Mouse (Mus musculus) mouse trophoblast stem cell (cell line): ENCODE results near the gene Prkag3.

Experiments
- in situ Hi-C, 2 experiments: fragments of 300-500 bp; cut with MseI, MboI; formaldehyde crosslinking; loops; 2 replicates in 1 of 2; 3 replicates in 1 of 2; pipeline ENCODE4 v1.15.1; 2025

The Prkag3 gene

GRCm38 (mm10) chr1:74759773-74760172, 10.8 kb upstream of the Prkag3 start:
- in situ Hi-C loops = loop anchor here (5.0 to 10.0 kb wide), 3 partner anchors 37 to 115 kb away; no protein-coding TSS in a partner anchor

DNA sequence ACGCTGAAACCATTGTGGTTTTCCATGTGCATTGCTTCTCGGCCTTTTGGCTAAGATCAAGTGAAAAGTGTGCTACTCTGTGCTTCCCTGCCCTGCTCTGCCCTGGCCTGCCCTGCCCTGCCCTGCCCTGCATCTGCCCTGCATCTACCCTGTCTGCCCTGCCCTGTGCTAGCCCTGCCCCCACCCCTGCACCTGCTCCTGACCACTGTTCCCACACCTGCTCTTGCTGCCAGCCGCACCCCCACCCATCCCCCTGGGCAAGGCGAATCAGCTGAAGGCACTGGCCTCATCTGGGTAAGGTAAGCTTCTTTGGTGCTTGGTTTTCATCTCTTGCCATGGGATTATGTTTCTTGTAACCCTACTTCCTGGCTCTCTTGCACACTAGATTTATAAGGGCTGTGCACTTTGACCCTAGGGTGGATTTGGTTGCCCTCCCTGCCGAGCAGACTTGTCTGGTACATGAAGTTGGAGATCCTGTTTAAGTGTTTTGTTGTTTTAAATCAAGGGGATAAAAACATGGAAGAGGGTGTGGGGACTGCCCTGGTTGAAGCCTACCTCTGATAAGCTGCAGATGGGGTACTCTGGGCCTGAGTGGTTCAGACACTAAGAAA, 5.3 kb upstream of the Prkag3 start:
- in situ Hi-C loops = loop anchor here in 1 of 2 experiments (10.0 kb wide), 1 partner anchor 109 kb away; no protein-coding TSS in a partner anchor

DNA sequence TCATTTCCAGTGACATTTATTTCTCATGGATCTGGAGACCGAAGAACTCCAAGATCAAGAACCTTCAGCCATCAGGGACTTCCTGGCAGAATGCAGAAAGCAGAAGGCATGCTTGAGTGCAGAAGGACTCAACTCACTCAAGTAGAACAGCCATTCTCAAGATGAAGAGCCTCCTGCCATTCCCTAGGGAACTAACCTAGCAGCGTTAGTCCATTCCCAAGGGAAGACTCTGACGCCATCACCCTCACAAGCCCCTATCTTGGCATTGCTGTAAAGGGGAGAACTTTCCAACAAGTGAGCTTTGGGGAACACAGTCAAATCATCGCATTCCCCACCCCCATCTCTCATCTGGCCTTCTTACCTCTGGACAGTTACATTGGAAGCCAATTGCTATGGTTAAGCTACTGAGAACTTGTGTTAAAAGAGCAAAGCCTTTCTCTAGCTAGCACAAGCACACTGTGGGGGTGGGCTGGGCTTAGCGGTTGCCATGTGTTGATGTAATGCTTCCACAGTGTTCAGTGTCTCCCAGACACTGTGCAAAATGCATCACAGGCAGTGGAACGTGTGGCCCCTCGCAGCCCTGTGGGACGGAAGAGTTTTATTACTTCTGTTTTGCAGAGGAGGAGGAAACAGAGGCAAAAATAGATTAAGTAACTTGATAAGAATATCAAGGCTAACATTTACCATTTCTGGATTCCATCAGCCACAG, 4.4 kb upstream of the Prkag3 start:
- in situ Hi-C loops = loop anchor here in 1 of 2 experiments (10.0 kb wide), 1 partner anchor 109 kb away; no protein-coding TSS in a partner anchor

- in situ Hi-C loops = loop anchor here in 1 of 2 experiments (10.0 kb wide), 1 partner anchor 108 kb away; no protein-coding TSS in a partner anchor
These were observed 3.8 kb upstream of the Prkag3 start for GRCm38 (mm10) chr1:74752833-74753232.

DNA sequence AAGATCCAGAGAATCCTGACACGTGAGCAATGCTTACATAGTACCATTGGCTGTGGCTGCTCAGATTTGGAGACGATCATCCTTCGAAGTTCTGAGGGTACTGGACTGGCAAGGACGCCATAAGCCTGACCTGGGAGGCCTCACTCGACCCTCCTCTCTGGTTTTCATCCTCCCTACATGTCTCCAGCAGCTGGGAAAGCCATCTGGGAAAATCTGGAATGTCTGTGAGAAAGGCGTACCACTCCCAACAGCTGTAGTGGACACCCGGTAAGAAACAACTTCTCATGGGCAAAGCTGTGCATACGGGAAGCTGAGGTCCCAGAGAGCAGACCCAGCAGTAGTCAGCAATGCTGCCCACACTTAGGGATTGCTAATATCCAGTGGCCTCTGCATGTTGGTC, 3.1 kb upstream of the Prkag3 start:
- in situ Hi-C loops = loop anchor here in 1 of 2 experiments (10.0 kb wide), 1 partner anchor 107 kb away; no protein-coding TSS in a partner anchor

DNA sequence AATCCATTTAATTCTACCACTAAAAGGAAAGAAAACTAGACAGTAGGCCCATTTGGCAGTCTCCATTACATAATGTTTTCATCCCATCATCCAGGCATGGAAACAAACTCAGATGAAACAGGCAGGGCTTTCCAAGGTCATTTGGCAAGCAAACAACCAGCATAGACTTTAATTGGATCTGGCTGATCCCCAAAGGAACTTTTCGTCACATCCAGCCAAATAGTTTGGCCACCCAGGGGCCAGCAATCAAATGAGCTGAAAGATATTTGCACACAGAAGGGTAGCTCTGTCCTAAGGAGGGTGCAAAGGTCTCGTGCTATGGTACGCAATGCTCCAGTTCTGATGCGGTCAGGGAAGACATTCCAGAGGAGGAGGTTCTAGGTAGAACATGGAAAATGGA, 1.7 kb upstream of the Prkag3 start:
- in situ Hi-C loops = loop anchor here in 1 of 2 experiments (10.0 kb wide), 1 partner anchor 106 kb away; no protein-coding TSS in a partner anchor

GRCm38 (mm10) chr1:74749301-74749700, 280 bp upstream of the Prkag3 start:
- in situ Hi-C loops = no loop called here

DNA sequence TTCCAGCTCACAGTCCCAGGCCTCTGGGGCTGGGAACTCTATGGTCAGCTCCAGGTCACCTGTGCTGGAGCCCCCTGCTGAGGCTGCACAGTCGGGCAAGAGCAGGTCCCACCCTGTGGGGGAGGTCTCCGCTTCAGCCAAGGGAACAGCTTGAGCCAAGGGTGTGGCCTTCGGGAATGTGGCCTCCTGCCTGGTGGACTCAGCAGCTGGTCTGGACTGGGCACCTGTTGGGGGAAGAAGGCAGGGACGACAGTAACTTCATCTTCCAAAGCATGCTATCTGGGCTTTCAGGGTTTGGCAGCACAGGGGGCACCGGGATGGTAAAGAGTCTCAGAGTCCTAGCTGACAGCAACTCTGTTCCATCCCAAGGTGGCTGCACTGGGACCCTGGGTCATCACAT, 1.7 kb downstream of the Prkag3 start:
- in situ Hi-C loops = no loop called here

DNA sequence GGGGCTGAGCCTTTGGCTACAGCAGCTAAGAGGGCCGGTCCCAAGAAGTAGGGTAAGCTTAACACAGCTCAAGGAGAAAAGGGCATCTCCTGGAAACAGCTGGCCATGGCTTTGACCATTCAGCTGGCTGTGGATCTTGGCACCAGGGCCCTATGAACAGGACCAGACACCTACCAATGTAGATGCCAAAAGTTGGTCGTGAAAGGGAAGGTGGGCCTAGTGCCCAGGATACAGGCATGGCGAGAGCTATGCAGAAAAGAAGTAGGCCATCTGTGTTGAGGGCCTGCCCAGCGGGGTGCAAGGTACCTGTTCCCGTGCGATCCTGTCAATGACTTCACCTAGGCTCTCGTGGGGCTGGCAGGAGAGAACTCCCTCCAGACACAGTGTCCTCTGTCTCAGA, 8.2 kb downstream of the Prkag3 start:
- in situ Hi-C loops = no loop called here

GRCm38 (mm10) chr1:74737500-74737899, 11.5 kb downstream of the Prkag3 start:
- in situ Hi-C loops = no loop called here

GRCm38 (mm10) chr1:74736977-74737376, 12.0 kb downstream of the Prkag3 start:
- in situ Hi-C loops = no loop called here

DNA sequence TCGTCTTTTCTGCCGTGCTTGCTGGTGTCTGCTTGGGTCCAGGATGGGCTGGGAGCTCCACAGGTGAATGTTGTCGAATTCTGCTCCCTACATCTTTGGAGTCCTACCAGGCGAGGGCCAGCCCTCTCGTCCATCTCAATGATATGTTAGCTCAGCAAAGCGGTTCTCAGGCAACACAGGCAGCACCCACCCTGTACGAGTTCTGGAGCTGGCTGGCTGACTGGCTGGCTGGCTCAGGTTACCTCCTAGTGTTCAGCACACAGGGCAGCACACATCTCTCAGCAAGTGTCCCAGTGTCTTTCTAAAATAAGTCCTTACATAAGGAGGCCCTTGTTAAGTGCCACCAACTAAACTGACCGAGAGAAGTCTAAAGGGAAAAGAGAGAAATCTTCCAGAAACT, 20.6 kb downstream of the Prkag3 start:
- in situ Hi-C loops = no loop called here

GRCm38 (mm10) chr1:74726674-74727073, 22.3 kb downstream of the Prkag3 start:
- in situ Hi-C loops = no loop called here

DNA sequence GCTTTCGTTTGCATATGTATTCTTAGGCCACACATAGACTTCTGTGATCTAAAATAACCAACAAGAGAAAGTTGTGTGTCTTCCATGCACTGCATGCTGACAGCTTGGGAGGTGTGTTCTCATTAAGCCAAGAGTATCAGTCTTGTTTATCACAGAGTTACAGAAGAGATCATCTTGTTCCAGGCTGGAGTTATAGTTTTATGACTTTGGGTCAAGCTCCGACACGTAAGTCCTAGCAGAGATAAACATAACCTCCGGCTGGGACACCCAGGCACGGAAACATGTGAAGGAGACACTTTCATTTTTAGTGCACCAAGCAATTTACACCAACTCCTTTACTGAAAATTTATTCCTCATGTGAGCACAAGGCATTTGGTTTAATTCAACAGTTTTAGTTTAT, 22.9 kb downstream of the Prkag3 start:
- in situ Hi-C loops = no loop called here

DNA sequence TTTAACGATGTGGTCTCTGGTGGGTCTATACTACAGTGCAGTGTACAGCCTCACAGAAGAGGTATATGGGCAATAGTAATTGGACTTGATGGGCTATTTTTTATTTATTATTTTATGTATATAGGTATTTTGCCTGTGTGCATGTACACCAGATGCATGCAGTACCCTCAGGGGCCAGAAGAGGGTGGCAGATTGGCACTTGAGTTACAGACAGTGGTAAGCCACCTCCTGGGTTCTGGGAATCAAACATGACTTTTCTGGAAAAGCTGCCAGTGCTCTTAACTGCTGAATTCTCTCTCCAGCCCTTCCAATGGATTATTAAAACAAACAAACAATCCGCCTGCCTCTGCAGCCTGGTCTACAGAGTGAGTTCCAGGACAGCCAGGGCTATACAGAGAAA, 25.3 kb downstream of the Prkag3 start:
- in situ Hi-C loops = loop anchor here in 1 of 2 experiments (5.0 kb wide), 1 partner anchor 39 kb away; no protein-coding TSS in a partner anchor

DNA sequence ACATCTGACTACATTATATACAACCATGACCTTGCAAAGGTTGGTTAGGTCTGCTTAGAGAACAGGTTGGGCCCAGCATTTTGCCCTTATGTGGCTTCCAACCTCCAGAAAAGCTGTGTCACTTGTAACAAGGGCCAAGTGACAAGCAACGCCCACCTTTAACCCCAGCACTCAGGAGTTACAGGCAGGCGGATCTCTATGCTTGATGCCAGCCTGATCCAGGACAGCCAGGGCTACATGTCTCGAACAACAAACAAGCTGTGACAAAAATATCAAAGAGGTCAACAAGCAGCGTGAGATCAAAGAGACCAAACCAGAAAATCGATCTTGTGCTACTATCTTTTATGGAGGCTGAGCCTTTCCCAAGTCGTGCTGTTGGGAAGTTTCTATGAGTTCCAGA, 27.4 kb downstream of the Prkag3 start:
- in situ Hi-C loops = loop anchor here in 1 of 2 experiments (5.0 kb wide), 1 partner anchor 41 kb away; no protein-coding TSS in a partner anchor

GRCm38 (mm10) chr1:74719281-74719680, 29.7 kb downstream of the Prkag3 start:
- in situ Hi-C loops = no loop called here

GRCm38 (mm10) chr1:74718113-74718512, 30.9 kb downstream of the Prkag3 start:
- in situ Hi-C loops = no loop called here

DNA sequence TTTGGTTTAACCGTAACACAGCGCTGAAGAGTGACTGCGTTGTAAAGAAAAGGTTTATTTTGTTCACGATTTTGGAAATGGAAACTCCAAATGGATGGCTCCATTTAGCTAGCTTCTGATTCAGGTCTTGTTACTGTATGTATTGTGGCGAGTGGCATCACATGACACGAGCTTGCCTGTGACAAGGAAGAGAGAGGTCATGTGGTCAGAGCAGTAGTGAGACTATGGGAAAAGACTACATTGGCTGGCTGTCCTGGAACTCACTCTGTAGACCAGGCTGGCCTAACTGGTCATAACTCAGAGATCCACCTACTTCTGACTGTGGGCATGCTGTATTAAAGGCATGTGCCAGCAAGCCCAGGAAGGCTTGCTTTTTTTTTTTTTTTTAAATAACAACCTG, 33.1 kb downstream of the Prkag3 start:
- in situ Hi-C loops = no loop called here

- in situ Hi-C loops = no loop called here
These were observed 33.6 kb downstream of the Prkag3 start for GRCm38 (mm10) chr1:74715468-74715867.

DNA sequence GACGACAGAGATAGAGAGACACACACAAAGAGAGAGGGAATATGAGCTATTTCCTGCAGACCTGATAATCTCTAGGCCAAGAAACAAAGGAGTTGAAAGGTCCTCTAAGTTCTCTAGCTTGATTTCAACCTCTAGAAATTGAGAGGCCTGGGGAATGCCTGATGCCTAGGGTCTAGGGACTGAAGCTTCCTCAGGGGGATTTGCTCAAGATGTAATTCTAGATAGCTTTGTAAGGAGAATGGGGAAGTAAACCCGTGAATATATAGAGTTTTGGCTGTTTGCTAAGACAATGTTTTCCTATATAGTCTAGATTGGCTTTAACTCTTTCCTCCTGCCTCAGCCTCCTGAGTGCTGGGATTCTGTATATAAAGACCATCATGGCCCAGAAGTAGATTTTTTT, 34.1 kb downstream of the Prkag3 start:
- in situ Hi-C loops = no loop called here

DNA sequence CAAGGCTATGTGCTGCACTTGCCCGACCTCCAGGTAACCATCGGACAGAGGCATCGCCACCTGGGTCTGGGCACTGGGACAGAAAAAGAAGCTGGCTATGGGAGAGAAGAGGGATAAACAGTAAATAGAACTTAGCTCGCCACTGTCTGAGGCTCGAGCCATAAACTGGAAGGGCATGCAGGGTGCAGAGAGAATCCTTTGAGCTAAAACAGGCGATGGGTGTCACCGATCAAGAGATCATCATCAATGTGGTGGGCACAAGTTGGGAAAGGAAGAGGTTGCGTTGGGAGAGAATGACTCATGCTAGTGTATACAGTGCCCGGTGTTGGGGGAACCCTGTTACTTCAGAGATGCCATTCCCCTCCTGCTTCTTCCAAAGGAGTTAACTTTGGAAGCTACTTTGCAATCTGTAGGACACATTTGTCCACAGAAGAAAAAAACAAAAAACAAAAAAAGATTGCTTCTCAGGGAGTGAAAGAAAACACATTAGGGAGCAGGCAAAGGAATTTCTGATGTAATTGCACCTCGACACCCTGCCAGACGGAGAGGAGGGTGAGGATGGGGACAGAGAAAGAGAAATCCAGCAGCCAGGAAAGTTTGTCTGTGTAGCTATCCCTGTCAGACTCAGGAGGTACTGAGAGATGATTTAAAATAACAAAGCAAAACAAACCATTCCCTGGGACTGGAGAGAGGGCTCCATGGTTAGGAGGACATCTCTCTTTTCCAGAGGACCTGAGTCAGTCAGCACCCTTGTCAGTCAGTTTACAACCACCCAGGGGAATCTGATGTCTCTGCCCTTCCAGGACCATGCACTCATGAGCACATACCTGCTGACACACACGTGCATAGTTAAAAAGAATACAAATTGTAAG, 34.9 kb downstream of the Prkag3 start:
- in situ Hi-C loops = no loop called here
